ENCODE assay signal across 10 mouse cellular contexts in genomic region chr11:69047592-69047991, GRCm38 (mm10). TPM values are rescaled to one million over a fixed set of nuclear protein-coding genes. Genes with fewer than 3 reads are reported as not detected.
A peak's percentile ranks its signal among the peaks of the same experiment; 100 is the strongest.
DNase-seq lines count a peak whose midpoint lies in the region; ATAC-seq lines count a peak whose summit lies in the region.
"Had no signal": no experiment of that assay in that cellular context is flagged by ENCODE, and none has a peak within 500 bp of the region (broad histone marks: within the 10 kb centered on the region; RNA-seq: fewer than 3 reads in every experiment).

No protein-coding gene starts in this region.

- peak overlapping the region; percentile 74 for H3K4me3 ChIP-seq in erythroblast, embryonic 14.5 days (replicated peaks)
- 0 out of 2 replicates have a peak overlapping the region, but pooled peaks have one; percentile 75 for H3K4me3 ChIP-seq in lung, embryonic 15.5 days
- no peak overlapping the region; the same call in 1 of the 2 replicates for H3K4me3 ChIP-seq in forebrain, embryonic 15.5 days
- H3K4me3 ChIP-seq in liver, embryonic 13.5 days (replicated peaks): peak overlapping the region; percentile 90

- no peak for DNase-seq in lung, postnatal 36 days
- DNase-seq in liver, embryonic 13.5 days: no peak
- no peak for DNase-seq in gastrocnemius, postnatal 10 days
- no peak for DNase-seq in thymus, postnatal 10 days (ENCODE audit: low spot score in 2 of 2)
- DNase-seq: kidney, postnatal 10 days; lung, adult 2 months had no signal

- no peak overlapping the region for H3K27ac ChIP-seq in lung, embryonic 15.5 days
- H3K27ac ChIP-seq in forebrain, embryonic 15.5 days (replicated peaks): no peak overlapping the region
- H3K27ac ChIP-seq in liver, embryonic 13.5 days: peak overlapping the region; percentile 41; the same call in 1 of the 2 replicates

- no peaks in the 10 kb centered on the region for H3K9me3 ChIP-seq in erythroblast, embryonic 14.5 days (ENCODE audit: control insufficient read depth, low read length)
- H3K9me3 ChIP-seq in lung, embryonic 15.5 days: no peaks in the 10 kb centered on the region
- H3K9me3 ChIP-seq in forebrain, embryonic 15.5 days: no peaks in the 10 kb centered on the region
- no peaks in the 10 kb centered on the region for H3K9me3 ChIP-seq in liver, embryonic 13.5 days (replicated peaks)

- WGBS in lung, embryonic 15.5 days: 78% methylated on average over 12 of the region's 12 CpGs
- 88% methylated on average over 12 of the region's 12 CpGs for WGBS in forebrain, embryonic 15.5 days
- 90% methylated on average over 12 of the region's 12 CpGs for WGBS in liver, embryonic 13.5 days (ENCODE audit: insufficient replicate concordance)

- ATAC-seq in erythroblast, adult 5-6 weeks (replicated peaks; ENCODE audit: low FRiP score, poor library complexity, severe bottlenecking): no peak
- no peak for ATAC-seq in lung, embryonic 15.5 days (ENCODE audit: borderline replicate concordance, extremely low read depth, low FRiP score, low TSS enrichment)
- ATAC-seq in forebrain, embryonic 15.5 days (replicated peaks): no peak
- no peak for ATAC-seq in liver, embryonic 13.5 days (ENCODE audit: low read depth)

- H3K9ac ChIP-seq in lung, embryonic 15.5 days: no peak overlapping the region
- no peak overlapping the region for H3K9ac ChIP-seq in forebrain, embryonic 15.5 days (replicated peaks)
- H3K9ac ChIP-seq in liver, embryonic 13.5 days: peak overlapping the region; percentile 96

- peaks cover 63% of the 10 kb centered on the region for H3K36me3 ChIP-seq in erythroblast, embryonic 14.5 days (ENCODE audit: control insufficient read depth)
- H3K36me3 ChIP-seq in lung, embryonic 15.5 days: peaks cover 29% of the 10 kb centered on the region
- no peaks in the 10 kb centered on the region for H3K36me3 ChIP-seq in forebrain, embryonic 15.5 days
- H3K36me3 ChIP-seq in liver, embryonic 13.5 days: peaks cover 54% of the 10 kb centered on the region

- no peaks in the 10 kb centered on the region for H3K27me3 ChIP-seq in erythroblast, embryonic 14.5 days (ENCODE audit: control insufficient read depth)
- no peaks in the 10 kb centered on the region for H3K27me3 ChIP-seq in lung, embryonic 15.5 days
- no peaks in the 10 kb centered on the region for H3K27me3 ChIP-seq in forebrain, embryonic 15.5 days
- H3K27me3 ChIP-seq in liver, embryonic 13.5 days: no peaks in the 10 kb centered on the region

- H3K4me2 ChIP-seq in lung, embryonic 15.5 days: peak overlapping the region; percentile 74
- H3K4me2 ChIP-seq in forebrain, embryonic 15.5 days (replicated peaks): peak overlapping the region; percentile 99
- peak overlapping the region; percentile 80 for H3K4me2 ChIP-seq in liver, embryonic 13.5 days

- peaks cover 58% of the 10 kb centered on the region for H3K4me1 ChIP-seq in erythroblast, embryonic 14.5 days (ENCODE audit: control insufficient read depth)
- H3K4me1 ChIP-seq in lung, embryonic 15.5 days: peaks cover 32% of the 10 kb centered on the region
- H3K4me1 ChIP-seq in forebrain, embryonic 15.5 days: peaks cover 31% of the 10 kb centered on the region
- peaks cover 60% of the 10 kb centered on the region for H3K4me1 ChIP-seq in liver, embryonic 13.5 days (replicated peaks)

RNA-seq across cellular contexts. Expression of gene Aurkb, which starts 2.1 kb away (rescaled TPM):
- 20.3 and 26.6 TPM in 2 replicates for polyA plus RNA-seq in erythroblast, embryonic 14.5 days (2012)
- 32.9 and 35.3 TPM in 2 replicates for total RNA-seq in erythroblast, adult 5-6 weeks (2015; ENCODE audit: low replicate concordance)
- 74.0 and 102 TPM in 2 replicates for total RNA-seq in erythroblast, adult 5-6 weeks (2017; ENCODE audit: low replicate concordance)
- 207 and 211 TPM in 2 replicates for polyA plus RNA-seq in lung, embryonic 15.5 days (2015; fragmentation: Nextera tagmentation; extraction: Ambion mirVana)
- 68.3 and 81.8 TPM in 2 replicates for polyA plus RNA-seq in forebrain, embryonic 15.5 days (2015; fragmentation: Nextera tagmentation; extraction: Ambion mirVana)
- 116 and 123 TPM in 2 replicates for polyA plus RNA-seq in liver, embryonic 13.5 days (2015; fragmentation: Nextera tagmentation; extraction: Ambion mirVana)
- total RNA-seq in gastrocnemius, postnatal 10 days (2021): 10 to 100 TPM; 10.2 to 11.6 TPM

RNA-seq across cellular contexts. Expression of gene Borcs6, which starts 11.9 kb away (rescaled TPM):
- 2.0 and 2.4 TPM in 2 replicates for polyA plus RNA-seq in erythroblast, embryonic 14.5 days (2012)
- total RNA-seq in erythroblast, adult 5-6 weeks (2015; ENCODE audit: low replicate concordance): 2.5 and 3.1 TPM in 2 replicates
- 1.0 and 4.7 TPM in 2 replicates for total RNA-seq in erythroblast, adult 5-6 weeks (2017; ENCODE audit: low replicate concordance)
- 9.1 and 10.3 TPM in 2 replicates for polyA plus RNA-seq in lung, embryonic 15.5 days (2015; fragmentation: Nextera tagmentation; extraction: Ambion mirVana)
- polyA plus RNA-seq in forebrain, embryonic 15.5 days (2015; fragmentation: Nextera tagmentation; extraction: Ambion mirVana): 12.8 and 15.4 TPM in 2 replicates
- 3.5 TPM in 2 replicates for polyA plus RNA-seq in liver, embryonic 13.5 days (2015; fragmentation: Nextera tagmentation; extraction: Ambion mirVana)
- 10 to 100 TPM; 12.6 to 13.9 TPM for total RNA-seq in gastrocnemius, postnatal 10 days (2021)

RNA-seq across cellular contexts. Expression of gene Tmem107, which starts 23.0 kb away (rescaled TPM):
- polyA plus RNA-seq in erythroblast, embryonic 14.5 days (2012): 10.0 and 12.3 TPM in 2 replicates
- total RNA-seq in erythroblast, adult 5-6 weeks (2015; ENCODE audit: low replicate concordance): 2.3 and 6.1 TPM in 2 replicates
- 2.9 and 3.9 TPM in 2 replicates for total RNA-seq in erythroblast, adult 5-6 weeks (2017; ENCODE audit: low replicate concordance)
- 69.3 and 71.1 TPM in 2 replicates for polyA plus RNA-seq in lung, embryonic 15.5 days (2015; fragmentation: Nextera tagmentation; extraction: Ambion mirVana)
- polyA plus RNA-seq in forebrain, embryonic 15.5 days (2015; fragmentation: Nextera tagmentation; extraction: Ambion mirVana): 47.6 and 50.5 TPM in 2 replicates
- polyA plus RNA-seq in liver, embryonic 13.5 days (2015; fragmentation: Nextera tagmentation; extraction: Ambion mirVana): 30.8 and 31.7 TPM in 2 replicates
- total RNA-seq in gastrocnemius, postnatal 10 days (2021): 1 to 10 TPM; 4.3 to 5.2 TPM

RNA-seq across cellular contexts. Expression of gene Ctc1, which starts 31.9 kb away (rescaled TPM):
- polyA plus RNA-seq in erythroblast, embryonic 14.5 days (2012): 13.5 and 27.1 TPM in 2 replicates
- 14.4 and 26.5 TPM in 2 replicates for total RNA-seq in erythroblast, adult 5-6 weeks (2015; ENCODE audit: low replicate concordance)
- 6.4 and 8.9 TPM in 2 replicates for total RNA-seq in erythroblast, adult 5-6 weeks (2017; ENCODE audit: low replicate concordance)
- polyA plus RNA-seq in lung, embryonic 15.5 days (2015; fragmentation: Nextera tagmentation; extraction: Ambion mirVana): 53.3 and 54.7 TPM in 2 replicates
- 65.9 and 67.8 TPM in 2 replicates for polyA plus RNA-seq in forebrain, embryonic 15.5 days (2015; fragmentation: Nextera tagmentation; extraction: Ambion mirVana)
- 16.9 and 20.3 TPM in 2 replicates for polyA plus RNA-seq in liver, embryonic 13.5 days (2015; fragmentation: Nextera tagmentation; extraction: Ambion mirVana)
- 10 to 100 TPM; 11.2 to 17.2 TPM for total RNA-seq in gastrocnemius, postnatal 10 days (2021)

RNA-seq across cellular contexts. Expression of gene Pfas, which starts 39.3 kb away (rescaled TPM):
- 0.78 and 0.81 TPM in 2 replicates for polyA plus RNA-seq in erythroblast, embryonic 14.5 days (2012)
- 19.6 and 51.7 TPM in 2 replicates for total RNA-seq in erythroblast, adult 5-6 weeks (2015; ENCODE audit: low replicate concordance)
- total RNA-seq in erythroblast, adult 5-6 weeks (2017; ENCODE audit: low replicate concordance): 18.3 and 36.7 TPM in 2 replicates
- polyA plus RNA-seq in lung, embryonic 15.5 days (2015; fragmentation: Nextera tagmentation; extraction: Ambion mirVana): 31.4 and 33.4 TPM in 2 replicates
- polyA plus RNA-seq in forebrain, embryonic 15.5 days (2015; fragmentation: Nextera tagmentation; extraction: Ambion mirVana): 22.5 and 26.3 TPM in 2 replicates
- 32.4 and 33.2 TPM in 2 replicates for polyA plus RNA-seq in liver, embryonic 13.5 days (2015; fragmentation: Nextera tagmentation; extraction: Ambion mirVana)
- 10 to 100 TPM in 1 of 2 experiments, 1 to 10 TPM in 1; 7.8 to 11.2 TPM for total RNA-seq in gastrocnemius, postnatal 10 days (2021)
